Mouse (Mus musculus): ENCODE measurements around the gene Srd5a3. TPM values are rescaled to one million over a fixed set of nuclear protein-coding genes. Genes with fewer than 3 reads are reported as not detected.

Srd5a3 gene
- polyA plus RNA-seq, 1 experiment from 2014 or later = 38.0 TPM

- H3K36me3 ChIP-seq = peaks cover 37% of the 10 kb centered on the region
- H3K9me3 ChIP-seq = no peaks in the 10 kb centered on the region
- H3K4me1 ChIP-seq = no peaks in the 10 kb centered on the region
- WGBS = 85% methylated on average over 3 of the region's 3 CpGs
- no peak for ATAC-seq (ENCODE audit: insufficient read depth, low FRiP score, low read depth)
- H3K27ac ChIP-seq = no peak overlapping the region
- no peak overlapping the region for H3K4me3 ChIP-seq (replicated peaks)
- no peak overlapping the region for H3K9ac ChIP-seq
- H3K27me3 ChIP-seq (replicated peaks) = no peaks in the 10 kb centered on the region
- no peak overlapping the region for H3K4me2 ChIP-seq
Measured at GRCm38 (mm10) chr5:76203171-76203570, 63.1 kb downstream of the Srd5a3 start.

Other genes with a start within 250 kb of the Srd5a3 start
- 23.0 and 27.2 TPM in 2 replicates for gene Kdr, start 161.8 kb upstream of the Srd5a3 start, polyA plus RNA-seq (2015; fragmentation: Nextera tagmentation; extraction: Ambion mirVana)
- 98.1 and 99.0 TPM in 2 replicates for gene Tmem165, start 43.6 kb downstream of the Srd5a3 start, polyA plus RNA-seq (2015; fragmentation: Nextera tagmentation; extraction: Ambion mirVana)
- gene Clock, start 164.5 kb downstream of the Srd5a3 start, polyA plus RNA-seq (2015; fragmentation: Nextera tagmentation; extraction: Ambion mirVana) = 13.5 and 13.7 TPM in 2 replicates
- gene Pdcl2, start 190.9 kb downstream of the Srd5a3 start, polyA plus RNA-seq (2015; fragmentation: Nextera tagmentation; extraction: Ambion mirVana) = not detected in 2 replicates
- 0.17 and 0.54 TPM in 2 replicates for gene Nmu, start 223.5 kb downstream of the Srd5a3 start, polyA plus RNA-seq (2015; fragmentation: Nextera tagmentation; extraction: Ambion mirVana)